Mouse (Mus musculus): ENCODE results near the gene Ipo13.

DNA sequence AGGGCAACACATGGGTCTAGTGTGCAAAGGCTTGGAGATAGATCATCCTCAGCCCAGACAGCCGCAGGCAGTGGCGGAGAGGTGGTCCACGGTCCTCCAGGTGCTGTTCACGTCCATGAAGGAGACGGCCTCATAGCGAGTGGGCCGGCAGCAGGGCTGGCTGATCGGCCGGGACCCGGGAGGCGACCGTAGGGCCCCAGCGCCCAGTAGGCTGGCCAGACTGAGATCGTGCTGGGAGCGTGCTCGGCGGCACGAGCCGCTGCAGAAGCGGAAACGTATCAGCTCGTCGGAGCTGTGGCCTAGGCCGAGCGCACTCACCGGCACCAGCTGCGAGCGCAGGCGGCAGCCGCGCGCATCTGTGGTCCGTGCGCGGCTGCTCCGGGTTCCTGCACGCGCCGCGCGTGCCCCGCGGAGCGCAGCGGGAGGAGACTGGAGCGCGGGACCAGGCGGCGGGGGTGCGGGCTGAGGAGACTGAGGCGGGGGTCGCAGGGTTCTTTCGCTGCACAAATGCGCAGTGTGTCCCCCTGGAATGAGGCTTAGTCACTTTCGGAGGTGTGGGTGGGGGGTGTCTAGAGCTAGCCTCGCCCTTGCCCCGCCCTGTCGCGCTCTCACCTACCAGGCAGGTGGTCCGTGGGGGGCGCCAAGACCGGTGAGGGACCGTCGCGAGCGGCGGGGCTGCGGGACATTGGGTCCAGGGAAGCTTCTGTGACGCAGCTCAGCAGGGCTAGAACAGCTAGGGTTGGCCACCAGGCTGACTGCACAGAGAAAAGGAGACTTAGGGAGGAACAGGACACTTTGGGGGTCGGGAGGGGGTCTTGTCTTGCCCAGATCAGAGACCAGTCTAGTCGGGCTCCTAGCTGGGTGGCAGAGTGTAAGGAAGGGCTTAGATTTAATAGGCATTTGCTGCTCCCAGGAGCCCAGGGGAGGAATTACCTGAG lies 12.0 kb upstream of the Ipo13 start:
- TF ChIP-seq CTCF (IDR thresholded peaks at IDR 0.05; ENCODE audit: extremely low read depth, insufficient read depth, insufficient read length, insufficient replicate concordance) (no peak), POLR2A (IDR thresholded peaks at IDR 0.05; ENCODE audit: low read depth, low read length) (no peak)

Measured in spleen, adult 2 months (tissue).